Mouse (Mus musculus) erythroid progenitor cell, adult 5-6 weeks (primary cell): Measurements from ENCODE around the gene Scamp2. TPM values are rescaled to one million over a fixed set of nuclear protein-coding genes. Genes with fewer than 3 reads are reported as not detected.

Experiments
- ATAC-seq: replicated peaks from 2 replicates; pipeline ENCODE4 v1.8.0; 2016; ENCODE audit warnings: moderate number of reproducible peaks, mild to moderate bottlenecking, moderate TSS enrichment, inconsistent platforms; ENCODE audit not compliant: poor library complexity, low FRiP score, severe bottlenecking
- total RNA-seq, 2 experiments: library from RNA; stranded (forward) in 1 of 2; stranded (reverse) in 1 of 2; fragments of 150-400 nt in 1 of 2; fragments of 186-747, 209-891 nt in 1 of 2; gene quantifications; 2 replicates each; pipeline versions ENCODE4 v1.2.3 to v1.2.4; 2015 to 2017; ENCODE audit warnings: low replicate concordance in 2 of 2

The Scamp2 gene
- total RNA-seq (2015; ENCODE audit: low replicate concordance) (23.8 and 28.1 TPM in 2 replicates), total RNA-seq (2017; ENCODE audit: low replicate concordance) (10.0 and 12.1 TPM in 2 replicates)

DNA sequence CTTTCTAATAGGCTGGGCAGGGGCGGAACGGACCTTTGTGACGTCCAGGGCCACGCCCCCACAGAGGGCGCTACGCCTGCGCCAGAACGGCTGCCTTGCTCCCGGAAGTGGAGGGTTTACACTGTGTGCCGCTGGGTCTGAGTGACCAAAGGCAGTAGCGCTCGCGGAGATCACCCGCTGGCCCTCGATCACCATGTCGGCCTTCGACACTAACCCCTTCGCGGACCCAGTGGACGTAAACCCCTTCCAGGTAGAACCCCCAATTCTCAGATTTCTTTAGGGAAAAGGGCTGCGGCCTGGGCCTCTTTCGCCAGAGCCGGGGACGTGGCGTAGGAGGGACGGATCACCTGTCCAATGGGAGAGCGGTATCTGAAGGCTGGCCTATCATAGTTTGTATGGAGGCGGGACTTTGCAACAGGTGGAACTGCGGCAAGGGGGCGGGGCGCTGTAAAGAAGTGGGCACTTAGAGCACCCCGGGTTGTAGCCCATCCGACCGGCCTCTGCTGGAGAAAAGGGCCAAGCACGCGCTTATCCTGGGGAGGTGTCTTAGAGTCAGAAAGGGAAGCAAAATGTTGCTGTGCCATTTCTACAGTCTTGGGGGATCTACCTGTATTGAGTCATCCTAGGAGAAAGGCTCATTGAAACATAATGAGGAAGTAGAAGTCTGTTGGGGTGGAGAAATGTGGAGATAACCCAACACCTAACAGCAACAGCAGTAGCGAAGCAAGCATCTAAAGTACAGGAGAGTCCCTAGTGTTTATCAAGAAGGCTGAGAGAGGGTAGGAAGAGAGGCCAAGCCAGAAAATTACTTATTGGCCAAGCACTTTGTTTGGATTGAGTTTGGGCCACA, at the start of gene Scamp2:
Scamp2 (plus strand) TSS at position 83 of the 850 bp plus-strand sequence.
- peak; percentile 98 for ATAC-seq

DNA sequence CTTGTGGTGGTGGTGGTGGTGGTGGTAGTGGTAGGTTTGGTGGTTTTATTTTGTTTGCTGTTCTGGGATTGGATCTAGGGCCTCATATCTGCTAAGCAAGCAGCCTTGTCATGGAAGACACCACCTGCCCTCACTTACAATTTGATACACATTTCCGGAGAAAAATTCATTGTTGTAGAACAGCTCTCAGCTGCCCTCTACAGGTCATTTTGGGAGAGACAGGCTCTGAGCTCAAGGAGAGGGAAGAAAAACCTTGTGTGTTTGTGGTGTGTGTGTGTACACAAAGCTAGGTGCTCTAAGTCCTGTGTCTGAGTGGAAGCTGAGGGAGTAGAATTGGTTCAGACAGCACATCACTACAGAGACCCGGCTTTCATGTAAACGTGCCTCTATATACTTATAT, 43.6 kb upstream of the Scamp2 start:
- ATAC-seq, result 0 out of 2 replicates have a peak, but pooled peaks have one; percentile 37

DNA sequence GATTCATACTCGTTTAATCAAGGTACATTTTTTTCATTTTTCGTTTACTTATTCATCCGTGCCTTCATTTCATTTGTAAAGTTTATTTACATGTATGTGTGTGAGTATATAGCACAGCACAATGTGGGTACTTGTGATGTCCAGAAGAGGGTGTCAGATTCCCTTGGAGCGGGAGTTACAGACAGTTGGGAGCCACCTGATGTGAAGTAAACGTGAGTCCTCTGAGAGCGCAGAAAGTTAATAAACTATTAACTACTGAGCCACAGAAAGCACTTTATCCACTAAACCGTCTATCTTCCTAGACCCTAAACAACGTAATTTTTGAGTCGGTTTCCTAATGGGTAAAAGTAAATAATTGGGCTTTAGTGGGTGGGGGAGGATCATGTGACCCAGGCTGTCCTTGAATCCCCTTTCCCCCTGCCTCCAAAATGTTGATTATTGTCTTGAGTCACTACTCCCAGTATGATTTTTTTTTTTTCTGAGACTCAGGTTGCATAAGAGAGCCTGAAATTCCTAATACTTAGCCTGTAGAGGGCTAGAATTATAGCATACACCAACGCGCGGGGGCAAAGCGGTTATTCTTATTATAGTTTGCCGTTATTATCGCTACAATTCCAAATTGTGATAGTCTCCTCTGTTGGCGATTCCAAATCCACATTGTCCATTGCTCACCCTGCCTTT, 40.2 kb upstream of the Scamp2 start:
- ATAC-seq, result 0 out of 2 replicates have a peak, but pooled peaks have one; percentile 4

DNA sequence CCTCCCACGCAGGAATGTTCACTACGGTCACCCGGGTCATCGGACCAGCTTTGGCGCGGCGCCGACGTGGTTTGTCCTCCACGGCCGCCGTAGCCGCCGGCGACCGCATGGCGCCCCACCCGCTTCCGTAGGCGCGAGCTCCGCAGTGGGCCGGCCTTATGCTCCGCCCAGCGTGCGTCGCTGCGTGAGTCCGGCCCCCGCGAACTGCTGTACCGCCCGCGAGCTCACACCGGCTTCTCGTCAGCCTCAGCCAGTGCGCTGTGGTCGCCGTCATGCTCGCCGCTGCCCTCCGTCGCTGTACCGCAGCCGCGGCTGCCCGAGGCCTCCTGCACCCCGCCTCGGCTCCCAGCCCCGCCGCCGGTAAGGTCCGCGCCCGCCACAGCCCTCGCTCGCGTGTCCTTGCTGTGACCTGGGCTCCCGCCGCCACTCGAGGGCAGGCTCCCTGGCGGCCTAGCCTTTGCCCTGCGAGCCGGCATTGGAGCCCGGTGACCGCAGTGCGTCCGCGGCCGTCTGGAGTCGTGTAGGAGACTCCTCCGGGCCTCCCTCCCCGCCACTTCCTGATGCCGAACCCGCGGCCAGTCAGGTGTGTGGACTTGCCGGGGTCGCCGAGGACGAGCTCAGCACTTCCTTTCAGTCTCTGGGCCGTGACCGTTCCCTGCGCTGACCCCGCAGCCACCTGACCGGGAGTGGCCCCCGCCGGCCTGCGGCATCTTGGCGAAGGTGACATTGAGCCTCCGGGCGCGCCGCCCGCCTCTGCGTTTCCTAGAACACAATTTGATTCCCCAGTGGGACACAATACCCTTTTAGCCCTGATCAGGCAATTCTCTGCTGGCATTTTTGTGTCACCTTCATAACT, 39.5 kb upstream of the Scamp2 start, which contains the start of gene Cox5a:
Cox5a (plus strand) TSS at position 219 of the 856 bp plus-strand sequence.
- ATAC-seq, result peak; percentile 93

DNA sequence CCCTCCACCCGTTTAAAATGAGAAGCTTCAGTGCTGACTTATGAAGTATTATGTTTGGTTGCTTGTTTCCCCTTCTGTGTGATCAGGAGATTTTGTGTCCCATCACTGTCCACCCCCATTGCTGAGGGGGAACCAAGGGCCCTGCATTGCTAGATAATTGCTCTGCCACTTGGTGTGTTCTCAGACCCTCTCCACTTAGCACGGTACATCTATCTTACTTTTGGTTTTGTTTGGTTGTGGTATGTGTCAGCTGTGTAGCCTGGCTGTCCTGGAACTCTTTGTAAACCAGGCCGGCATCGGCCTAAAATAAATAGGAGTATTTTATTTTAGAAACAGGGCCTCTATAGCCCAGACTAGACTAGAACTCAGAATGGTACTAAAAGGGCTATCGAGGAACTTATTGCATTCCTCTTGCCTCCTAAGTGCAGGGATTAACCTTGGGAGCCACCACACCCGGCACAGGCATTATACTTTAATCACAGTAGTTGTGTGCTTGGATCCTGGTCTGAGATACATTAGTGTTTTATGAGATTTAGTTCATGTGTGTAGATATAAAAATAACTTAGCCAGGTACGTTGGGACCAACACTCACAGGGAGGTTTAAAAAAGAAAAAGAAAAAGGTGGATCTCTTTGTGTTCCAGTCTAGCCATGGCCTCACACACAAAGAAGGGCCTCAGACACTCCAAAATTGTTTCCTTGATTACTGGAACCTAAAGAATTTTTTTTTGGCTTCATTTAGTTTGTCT, 38.5 kb upstream of the Scamp2 start:
- no peak for ATAC-seq

DNA sequence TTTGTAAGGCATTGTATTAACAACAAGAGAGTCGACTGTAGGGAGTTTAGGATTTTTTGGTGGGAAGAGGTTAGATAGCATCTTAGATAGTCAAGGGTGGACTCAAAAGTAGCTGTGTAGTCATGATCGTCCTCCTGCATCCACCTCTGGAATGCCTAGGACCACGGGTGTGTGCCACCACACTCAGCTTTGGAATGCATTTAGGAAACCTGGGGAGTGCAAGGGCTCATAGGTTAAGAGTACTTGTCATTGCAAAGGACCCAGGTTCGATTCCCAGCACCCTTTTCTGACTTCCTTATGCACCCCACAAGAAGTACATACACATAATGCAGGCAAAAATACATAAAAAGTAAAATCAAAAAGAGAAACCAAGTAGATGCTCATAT, 37.9 kb upstream of the Scamp2 start:
- no peak for ATAC-seq

DNA sequence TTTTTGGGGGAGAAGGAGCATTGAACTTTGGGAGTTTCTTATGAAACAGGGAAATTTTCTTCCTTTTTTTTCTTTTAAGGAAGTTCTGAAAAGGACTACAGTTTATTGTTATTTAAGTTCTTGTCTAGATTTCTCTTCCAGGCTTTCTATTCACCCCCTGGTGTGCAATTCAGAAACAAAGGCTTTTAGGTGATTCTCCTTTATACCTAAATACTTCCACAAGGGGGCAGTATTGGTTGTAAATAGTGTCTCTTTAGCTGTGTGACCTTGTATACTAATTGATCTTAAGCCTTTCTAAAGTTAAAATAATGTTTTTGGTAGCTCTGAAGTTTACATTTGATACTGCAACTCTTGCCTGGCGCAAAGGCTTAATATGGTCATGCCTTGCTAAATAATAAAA, 37.0 kb upstream of the Scamp2 start:
- ATAC-seq, result peak; percentile 56

DNA sequence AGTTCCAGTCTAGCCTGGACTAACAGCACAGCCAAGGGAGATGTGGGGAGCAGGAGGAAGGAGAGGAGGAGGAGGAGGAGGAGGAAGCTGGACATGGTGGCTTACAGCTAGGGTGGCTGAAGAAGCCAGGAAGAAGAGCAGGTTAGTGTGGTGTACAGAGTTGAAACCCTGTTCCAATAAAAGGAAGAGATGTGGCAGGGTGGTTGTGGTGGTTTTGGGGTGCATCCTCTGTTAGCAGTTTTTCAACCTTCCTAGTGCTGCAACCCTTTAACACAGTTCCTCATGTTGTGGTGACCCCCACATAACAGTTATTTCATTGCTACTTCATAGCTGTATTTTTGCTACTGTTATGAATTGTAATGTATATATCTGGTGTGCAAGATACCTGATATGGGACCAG, 36.3 kb upstream of the Scamp2 start:
- ATAC-seq, result no peak

DNA sequence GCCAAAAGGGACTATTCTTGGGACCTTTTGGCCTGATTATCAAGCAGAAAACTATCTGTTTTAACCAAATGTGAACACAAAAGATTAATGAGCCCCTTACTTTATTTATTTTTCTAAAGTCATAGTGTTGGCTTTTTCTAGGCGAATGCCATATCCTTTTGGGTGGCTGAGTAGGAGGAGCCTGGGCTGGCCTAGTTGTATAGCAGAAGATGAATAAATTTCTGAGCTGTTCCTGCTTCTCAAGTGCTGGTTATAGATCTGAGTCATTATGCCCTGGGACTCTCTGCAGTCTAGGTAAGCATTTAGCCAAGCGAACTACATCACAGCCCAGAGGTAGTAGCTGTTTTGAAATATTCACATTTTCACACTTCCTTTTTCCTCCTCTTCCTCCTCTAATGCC, 35.2 kb upstream of the Scamp2 start:
- no peak for ATAC-seq

DNA sequence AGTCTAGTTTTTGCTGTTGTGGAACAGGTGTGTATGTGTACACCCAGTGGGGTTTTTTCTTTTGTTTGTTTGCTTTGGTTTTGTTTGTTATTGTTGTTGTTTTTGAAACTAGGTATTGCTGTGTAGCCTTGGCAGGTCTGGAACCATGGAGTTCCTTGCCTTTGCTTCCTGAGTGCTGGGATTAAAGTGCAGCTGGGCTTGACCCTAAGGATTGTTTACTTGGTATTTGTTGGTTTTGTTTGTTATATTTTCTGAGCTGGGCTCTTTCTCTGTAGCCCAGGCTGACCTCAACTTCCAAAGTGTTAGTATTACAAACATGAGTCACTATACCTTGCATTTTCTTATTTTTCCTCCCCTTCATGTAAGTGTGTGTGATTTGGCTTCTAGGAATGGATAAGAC, 34.3 kb upstream of the Scamp2 start:
- no peak for ATAC-seq

DNA sequence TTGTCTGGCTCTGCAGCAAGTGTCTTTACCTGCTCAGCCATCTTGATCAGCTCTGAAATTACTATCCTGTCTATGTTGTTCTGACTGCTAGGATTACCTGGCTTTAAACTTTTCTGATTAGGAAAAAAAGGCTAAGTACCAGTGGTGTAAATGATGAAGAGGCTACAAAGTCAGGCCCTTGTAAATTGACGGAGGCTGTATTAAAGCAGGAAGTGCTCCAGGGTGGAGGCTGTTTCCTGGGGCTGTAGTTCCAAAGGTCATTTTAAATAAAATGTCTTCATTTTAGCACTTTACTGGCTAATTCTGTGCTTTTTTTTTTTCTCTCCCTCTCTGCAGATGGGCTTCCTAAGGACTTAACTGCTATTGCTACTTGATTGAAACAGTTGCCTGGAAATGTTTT, 28.8 kb upstream of the Scamp2 start:
- ATAC-seq, result no peak

DNA sequence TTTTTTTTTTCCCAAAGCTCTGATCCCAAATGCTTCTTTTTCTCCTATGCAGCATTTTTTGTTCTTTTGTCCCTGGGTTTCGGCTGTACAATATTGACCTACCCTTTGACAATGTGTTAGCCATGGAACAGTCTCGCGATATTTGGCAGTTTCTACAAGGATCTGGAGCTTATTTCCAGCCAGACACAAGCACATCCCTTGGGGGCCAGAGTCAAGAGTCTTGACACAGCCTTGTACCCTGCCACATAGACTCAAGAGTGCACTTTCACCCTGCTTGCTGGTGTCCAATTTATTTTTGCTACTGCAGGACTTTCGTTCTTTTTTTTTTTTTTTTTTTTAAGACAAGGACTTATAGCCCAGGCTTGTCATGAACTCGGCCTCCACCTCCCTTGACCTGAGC, 24.4 kb upstream of the Scamp2 start:
- no peak for ATAC-seq

DNA sequence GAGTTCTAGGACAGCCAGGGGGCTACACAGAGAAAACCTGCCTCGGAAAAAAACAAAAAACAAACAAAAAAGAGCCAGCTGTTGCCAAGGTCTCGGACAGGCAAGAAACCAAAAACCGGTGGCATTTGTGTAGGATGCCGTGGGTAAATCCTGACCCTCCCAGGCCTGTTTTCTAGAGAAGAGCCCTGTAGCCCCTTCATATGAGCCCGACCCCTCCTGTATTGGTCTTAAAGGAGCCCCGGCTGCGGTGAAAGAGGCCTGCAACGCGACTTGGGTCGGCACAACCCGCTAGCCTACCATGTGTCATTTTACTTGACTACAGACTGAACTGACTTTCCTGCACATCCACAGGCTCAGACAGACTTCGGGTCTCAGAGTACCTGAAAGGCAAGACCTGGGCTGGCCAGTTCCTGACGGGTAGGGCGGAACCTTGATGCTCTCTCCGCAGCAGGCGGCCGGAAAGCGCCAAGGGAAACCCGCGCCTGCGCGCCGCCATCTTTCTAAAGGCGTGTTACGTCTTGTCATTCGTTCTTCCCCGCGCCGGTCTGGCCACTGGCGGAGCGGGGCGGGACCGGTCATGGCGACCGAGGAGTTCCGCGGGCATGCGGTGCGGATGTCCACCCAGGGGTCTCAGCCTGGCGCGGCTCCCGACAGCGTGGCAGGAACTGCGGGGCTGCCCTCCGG, 23.6 kb upstream of the Scamp2 start, which contains the start of gene Fam219b:
Fam219b (plus strand) TSS at position 485 of the 684 bp plus-strand sequence.
- ATAC-seq, result peak; percentile 98

DNA sequence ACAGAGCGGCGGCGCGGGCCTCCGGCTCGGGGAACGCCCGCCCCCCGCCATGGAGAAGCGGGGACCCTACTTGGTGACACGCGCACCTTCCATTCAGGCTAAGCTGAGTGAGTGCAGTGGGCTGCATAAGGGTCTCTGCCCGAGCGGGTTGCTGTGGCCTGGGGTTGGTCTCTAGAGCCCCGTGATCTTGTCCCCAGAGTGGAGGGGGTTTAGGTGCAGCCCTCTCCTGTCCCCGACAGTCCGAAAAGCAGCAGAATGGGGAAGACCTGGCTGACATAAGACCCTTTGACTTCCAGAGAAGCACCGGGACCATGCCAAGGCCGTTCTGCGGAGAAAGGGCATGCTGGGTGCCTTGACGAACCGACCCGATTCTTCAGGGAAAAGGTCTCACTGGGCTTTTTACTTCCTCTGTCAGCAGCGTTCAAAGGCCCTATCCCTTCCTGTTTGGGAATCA, 23.0 kb upstream of the Scamp2 start:
- ATAC-seq, result no peak

DNA sequence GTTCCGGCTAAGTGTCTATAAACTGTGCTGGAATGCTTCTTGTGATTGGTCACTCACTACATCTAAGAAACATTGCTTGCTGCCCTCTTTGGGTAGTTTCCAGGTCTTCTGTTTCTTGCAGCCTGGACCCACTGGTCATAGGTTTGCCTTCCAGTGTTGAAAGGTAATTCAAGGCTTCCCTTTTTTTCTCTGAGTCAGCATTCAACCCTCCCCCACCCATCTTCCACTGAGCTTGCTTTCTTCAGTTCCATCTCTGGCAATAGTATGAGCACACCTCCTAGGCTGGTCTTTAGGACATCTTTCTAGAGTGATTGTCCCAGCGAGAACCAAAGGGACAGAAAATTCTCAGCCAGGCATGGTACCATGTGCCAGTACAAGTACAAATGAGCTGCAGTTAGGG, 21.2 kb upstream of the Scamp2 start:
- no peak for ATAC-seq

DNA sequence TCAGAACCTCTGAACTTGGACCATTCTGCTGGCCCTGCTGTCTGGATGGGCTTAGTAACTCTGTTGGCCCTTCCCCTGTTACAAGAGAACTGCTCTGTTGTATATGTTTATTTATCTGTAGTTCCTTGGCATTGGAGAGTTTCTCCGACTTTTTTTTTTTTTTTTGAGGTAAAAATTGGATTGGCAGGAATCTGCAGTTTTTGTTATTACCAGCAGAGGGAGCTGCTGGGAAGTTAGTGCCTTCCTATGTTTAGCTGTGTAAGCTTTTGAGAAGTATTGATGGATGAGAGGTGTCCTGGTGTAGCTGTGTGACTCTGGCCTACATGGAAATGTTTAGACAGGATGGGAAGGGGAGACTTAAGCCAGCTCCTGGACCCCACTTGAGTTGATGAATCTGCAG, 19.4 kb upstream of the Scamp2 start:
- peak; percentile 27; the same call in 1 of the 2 replicates for ATAC-seq

DNA sequence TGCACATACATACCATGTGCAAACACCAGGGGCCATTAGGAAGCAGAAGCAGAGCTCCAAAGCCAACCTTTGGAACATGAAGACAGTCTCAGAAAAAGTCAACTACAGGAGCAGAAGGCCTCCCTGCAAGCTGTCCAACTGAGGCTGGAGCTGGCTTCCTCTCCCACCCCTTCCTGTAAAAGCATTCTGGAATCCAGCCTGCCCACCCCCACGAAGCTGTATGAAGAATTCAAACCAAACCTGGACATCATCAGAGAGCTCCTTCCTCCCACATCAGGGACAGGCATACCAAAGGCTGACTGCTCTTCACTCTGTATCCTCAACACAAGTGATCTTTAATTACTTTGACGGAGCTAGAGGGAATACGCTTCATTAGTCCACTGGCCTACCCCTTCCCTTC, 16.8 kb upstream of the Scamp2 start:
- ATAC-seq, result no peak

DNA sequence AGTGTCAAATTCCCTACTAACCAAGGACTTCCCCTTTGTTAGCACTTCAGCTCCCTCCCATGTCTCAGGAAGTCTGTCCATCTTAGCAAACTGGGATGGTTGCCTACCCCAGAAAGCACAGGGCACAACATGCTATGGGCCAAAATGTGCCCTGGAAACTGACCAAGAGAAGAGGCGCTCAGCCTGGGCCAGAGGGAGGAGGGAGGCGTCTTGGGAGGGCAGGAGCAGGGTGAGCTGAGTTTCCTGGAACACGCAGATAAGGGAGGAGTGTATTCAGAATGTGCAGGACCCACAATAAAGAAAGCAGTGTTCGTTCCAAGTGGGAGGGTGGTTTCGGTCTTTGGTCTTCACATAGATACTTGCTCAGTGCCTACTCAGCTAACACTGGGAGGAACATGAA, 13.5 kb upstream of the Scamp2 start:
- ATAC-seq, result peak; percentile 80

DNA sequence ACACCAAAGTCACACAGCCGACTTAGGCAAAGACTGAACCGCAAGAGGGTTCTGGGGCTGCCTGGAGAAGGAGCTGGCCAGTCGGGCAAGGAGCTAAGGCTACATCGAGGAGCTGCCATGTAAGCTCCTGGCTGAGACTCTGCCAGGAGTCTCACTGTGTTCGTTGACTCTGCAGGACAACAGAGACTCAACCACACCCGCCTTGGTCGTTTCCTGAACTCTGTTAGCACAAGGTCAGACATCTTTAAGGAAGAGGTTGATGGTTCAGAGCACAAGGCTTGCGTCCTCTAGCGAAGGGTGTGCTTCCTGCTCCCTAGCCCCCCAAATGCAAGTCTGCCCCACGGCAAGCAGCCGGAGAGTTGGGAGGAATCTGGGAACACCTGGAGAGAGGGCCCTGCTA, 12.9 kb upstream of the Scamp2 start:
- ATAC-seq, result no peak
